Mouse (Mus musculus): ENCODE results near the gene Stk11. TPM values are rescaled to one million over a fixed set of nuclear protein-coding genes. Genes with fewer than 3 reads are reported as not detected.
A peak's percentile ranks its signal among the peaks of the same experiment; 100 is the strongest.

Gene Stk11
- polyA plus RNA-seq, 1 experiment from 2014 or later, result 27.7 TPM

DNA sequence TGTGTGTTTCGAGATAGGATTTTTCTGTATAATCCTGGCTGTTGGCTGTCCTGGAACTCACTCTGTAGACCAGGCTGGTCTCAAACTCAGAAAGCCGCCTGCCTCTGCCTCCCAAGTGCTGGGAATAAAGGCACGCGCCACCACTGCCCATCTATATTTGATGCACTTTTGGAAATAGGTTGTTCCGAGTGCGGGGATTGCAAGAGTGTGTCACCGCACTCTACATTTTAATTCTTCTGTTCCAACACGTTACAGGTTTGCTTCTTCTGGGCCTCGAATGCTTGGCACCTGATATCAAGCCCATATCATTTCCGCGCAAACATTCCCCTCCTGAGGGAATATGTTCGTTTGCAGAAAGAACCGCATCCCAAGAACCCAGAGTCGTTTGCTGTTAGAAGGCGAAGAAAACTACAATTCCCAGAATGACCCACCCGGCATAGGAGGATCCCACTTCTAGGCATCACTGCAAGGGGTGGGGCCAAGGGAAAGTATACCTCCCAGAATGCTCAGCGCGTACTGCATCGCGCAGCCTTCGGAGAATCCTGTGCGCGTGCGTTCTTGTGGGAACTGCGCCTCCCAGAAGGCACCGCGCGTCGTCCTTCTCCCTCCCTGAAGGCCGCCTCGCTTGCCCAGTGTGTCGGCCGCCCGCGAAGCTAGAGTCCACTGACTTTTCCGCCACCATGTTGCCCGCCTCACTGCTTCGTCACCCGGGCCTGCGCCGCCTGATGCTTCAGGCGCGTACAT, 26.4 kb downstream of the Stk11 start:
- peak overlapping the region; percentile 95 for H3K4me2 ChIP-seq (ENCODE audit: low read length)
- H3K27me3 ChIP-seq (replicated peaks; ENCODE audit: control insufficient read depth, insufficient read depth, low read length), result no peaks in the 10 kb centered on the region
- peaks cover 33% of the 10 kb centered on the region for H3K36me3 ChIP-seq (ENCODE audit: control insufficient read depth, insufficient read depth, low read length)
- 1% methylated on average over 43 of the region's 43 CpGs for WGBS
- peak; percentile 88 for ATAC-seq
- H3K9ac ChIP-seq (ENCODE audit: low read length), result peak overlapping the region; percentile 90
- H3K4me3 ChIP-seq (ENCODE audit: low read depth, low read length), result peak overlapping the region; percentile 81
- peak; percentile 100 for DNase-seq (ENCODE audit: low spot score)
- H3K9me3 ChIP-seq (replicated peaks; ENCODE audit: control insufficient read depth, low read length), result no peaks in the 10 kb centered on the region
- H3K4me1 ChIP-seq (ENCODE audit: control insufficient read depth, insufficient read depth, low read length), result peaks cover 15% of the 10 kb centered on the region
- H3K27ac ChIP-seq (ENCODE audit: low read depth, low read length), result peak overlapping the region; percentile 84

DNA sequence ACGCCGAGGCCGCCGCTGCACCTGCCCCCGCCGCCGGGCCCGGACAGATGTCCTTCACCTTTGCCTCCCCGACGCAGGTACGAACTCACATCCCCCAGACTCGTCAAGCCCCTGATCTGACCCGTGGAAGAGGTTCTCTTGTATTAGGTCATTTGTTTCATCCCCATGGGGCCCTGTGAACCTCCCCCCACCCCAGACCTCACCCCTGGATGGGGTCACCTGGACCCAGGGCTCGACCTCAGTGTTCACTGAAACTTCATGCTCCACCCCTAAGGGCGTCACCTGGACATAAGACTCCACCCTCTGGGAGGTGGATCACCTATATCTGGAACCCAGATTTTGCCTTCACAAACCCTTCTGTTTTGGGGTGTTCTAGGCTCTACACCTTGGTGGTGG, 26.9 kb downstream of the Stk11 start:
- no peak for ATAC-seq
- peak overlapping the region; percentile 90 for H3K9ac ChIP-seq (ENCODE audit: low read length)
- peaks cover 33% of the 10 kb centered on the region for H3K36me3 ChIP-seq (ENCODE audit: control insufficient read depth, insufficient read depth, low read length)
- DNase-seq (ENCODE audit: low spot score), result no peak
- H3K4me3 ChIP-seq (ENCODE audit: low read depth, low read length), result peak overlapping the region; percentile 81
- H3K27ac ChIP-seq (ENCODE audit: low read depth, low read length), result peak overlapping the region; percentile 84; the same call in 1 of the 2 replicates
- H3K4me1 ChIP-seq (ENCODE audit: control insufficient read depth, insufficient read depth, low read length), result peaks cover 13% of the 10 kb centered on the region
- H3K4me2 ChIP-seq (ENCODE audit: low read length), result peak overlapping the region; percentile 95
- no peaks in the 10 kb centered on the region for H3K27me3 ChIP-seq (replicated peaks; ENCODE audit: control insufficient read depth, insufficient read depth, low read length)
- 0% methylated on average over 15 of the region's 15 CpGs for WGBS
- H3K9me3 ChIP-seq (replicated peaks; ENCODE audit: control insufficient read depth, low read length), result no peaks in the 10 kb centered on the region

DNA sequence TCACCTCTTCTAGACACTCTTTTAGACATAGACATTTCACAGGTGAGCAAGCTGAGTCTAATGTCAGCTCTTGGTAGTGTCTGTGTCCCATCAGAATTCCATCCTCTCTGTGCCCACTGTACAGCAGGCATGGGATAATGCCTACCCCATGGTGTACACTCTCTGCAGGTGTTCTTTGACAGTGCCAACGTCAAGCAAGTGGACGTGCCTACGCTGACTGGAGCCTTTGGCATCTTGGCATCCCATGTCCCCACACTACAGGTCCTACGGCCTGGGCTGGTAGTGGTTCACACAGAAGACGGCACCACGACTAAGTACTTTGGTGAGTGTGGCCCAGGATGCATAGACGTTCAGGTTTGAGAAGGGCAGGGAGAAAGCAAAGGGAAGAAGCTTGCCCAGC, 28.1 kb downstream of the Stk11 start:
- Histone ChIP-seq H3K27ac (ENCODE audit: low read depth, low read length) (no peak overlapping the region), H3K9me3 (replicated peaks; ENCODE audit: control insufficient read depth, low read length) (no peaks in the 10 kb centered on the region), H3K4me3 (ENCODE audit: low read depth, low read length) (no peak overlapping the region), H3K9ac (ENCODE audit: low read length) (no peak overlapping the region), H3K4me2 (ENCODE audit: low read length) (no peak overlapping the region), H3K4me1 (ENCODE audit: control insufficient read depth, insufficient read depth, low read length) (peaks cover 8% of the 10 kb centered on the region), H3K27me3 (replicated peaks; ENCODE audit: control insufficient read depth, insufficient read depth, low read length) (no peaks in the 10 kb centered on the region), H3K36me3 (ENCODE audit: control insufficient read depth, insufficient read depth, low read length) (peaks cover 33% of the 10 kb centered on the region)
- no peak for ATAC-seq
- DNase-seq (ENCODE audit: low spot score), result no peak
- WGBS, result 94% methylated on average over 7 of the region's 7 CpGs

DNA sequence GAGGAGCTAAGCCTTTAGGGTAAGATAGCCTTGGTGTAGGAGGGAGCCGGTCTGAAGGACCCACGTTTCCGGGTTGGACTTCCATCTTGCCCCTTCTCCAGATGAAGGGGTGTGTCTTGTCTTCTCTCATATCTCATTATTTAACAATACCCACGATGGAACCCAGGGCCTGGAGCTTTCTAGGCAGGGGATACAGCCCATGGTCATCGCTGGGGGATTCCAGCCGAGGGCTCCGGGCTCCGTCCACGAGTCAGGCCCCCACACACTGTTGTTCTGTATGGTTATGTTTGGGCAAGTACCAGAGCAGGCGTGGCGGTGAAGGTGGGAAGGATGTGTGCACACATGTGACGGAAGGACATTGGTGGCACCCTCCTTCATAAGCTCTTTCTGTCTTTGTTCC, 28.6 kb downstream of the Stk11 start:
- 92% methylated on average over 12 of the region's 12 CpGs for WGBS
- H3K27ac ChIP-seq (ENCODE audit: low read depth, low read length), result no peak overlapping the region
- H3K36me3 ChIP-seq (ENCODE audit: control insufficient read depth, insufficient read depth, low read length), result peaks cover 33% of the 10 kb centered on the region
- peaks cover 8% of the 10 kb centered on the region for H3K4me1 ChIP-seq (ENCODE audit: control insufficient read depth, insufficient read depth, low read length)
- no peak overlapping the region for H3K9ac ChIP-seq (ENCODE audit: low read length)
- H3K9me3 ChIP-seq (replicated peaks; ENCODE audit: control insufficient read depth, low read length), result no peaks in the 10 kb centered on the region
- DNase-seq (ENCODE audit: low spot score), result no peak
- no peak for ATAC-seq
- no peak overlapping the region for H3K4me3 ChIP-seq (ENCODE audit: low read depth, low read length)
- no peak overlapping the region for H3K4me2 ChIP-seq (ENCODE audit: low read length)
- no peaks in the 10 kb centered on the region for H3K27me3 ChIP-seq (replicated peaks; ENCODE audit: control insufficient read depth, insufficient read depth, low read length)

DNA sequence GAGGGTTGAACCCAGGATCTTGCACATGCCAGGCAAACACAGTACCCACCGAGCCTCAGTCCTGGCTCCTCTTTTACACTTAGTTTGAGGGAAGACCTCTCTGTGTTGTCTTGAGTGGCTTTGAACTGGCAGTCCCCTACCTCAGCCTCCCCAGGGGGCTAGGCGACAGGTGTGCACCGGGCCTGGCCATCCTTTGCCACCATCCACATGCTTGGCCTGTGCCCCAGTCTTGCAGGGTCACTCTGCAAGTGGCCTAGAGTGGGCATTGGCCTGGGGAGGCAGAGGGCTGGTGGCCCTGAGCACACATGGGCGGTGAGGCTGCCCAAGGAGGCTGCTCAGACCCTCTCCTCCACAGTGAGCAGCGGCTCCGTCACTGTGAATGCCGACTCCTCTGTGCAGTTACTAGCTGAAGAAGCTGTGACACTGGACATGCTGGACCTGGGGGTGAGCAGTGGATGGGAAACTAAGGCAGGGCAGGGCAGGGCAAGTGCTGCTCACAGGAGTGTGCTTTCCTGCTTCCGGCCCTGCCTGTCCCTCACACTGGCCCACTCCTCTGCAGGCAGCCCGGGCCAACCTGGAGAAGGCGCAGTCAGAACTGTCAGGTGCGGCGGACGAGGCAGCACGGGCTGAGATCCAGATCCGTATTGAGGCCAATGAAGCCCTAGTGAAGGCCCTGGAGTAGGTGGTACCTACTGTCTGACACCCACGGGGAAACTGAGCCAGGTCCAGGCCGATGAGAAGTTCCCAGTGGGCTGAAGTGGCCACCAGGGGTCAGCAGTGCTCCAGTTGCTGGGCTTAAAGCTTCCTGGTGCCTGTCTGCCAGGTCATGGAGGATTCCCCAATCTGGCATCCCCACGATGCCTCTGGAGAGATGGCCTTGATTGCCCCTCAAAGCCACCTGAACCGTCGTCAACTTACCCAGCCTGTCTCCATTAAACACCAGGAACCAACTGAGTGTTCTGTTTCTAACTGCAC, 29.5 kb downstream of the Stk11 start:
- no peak overlapping the region for H3K4me3 ChIP-seq (ENCODE audit: low read depth, low read length)

DNA sequence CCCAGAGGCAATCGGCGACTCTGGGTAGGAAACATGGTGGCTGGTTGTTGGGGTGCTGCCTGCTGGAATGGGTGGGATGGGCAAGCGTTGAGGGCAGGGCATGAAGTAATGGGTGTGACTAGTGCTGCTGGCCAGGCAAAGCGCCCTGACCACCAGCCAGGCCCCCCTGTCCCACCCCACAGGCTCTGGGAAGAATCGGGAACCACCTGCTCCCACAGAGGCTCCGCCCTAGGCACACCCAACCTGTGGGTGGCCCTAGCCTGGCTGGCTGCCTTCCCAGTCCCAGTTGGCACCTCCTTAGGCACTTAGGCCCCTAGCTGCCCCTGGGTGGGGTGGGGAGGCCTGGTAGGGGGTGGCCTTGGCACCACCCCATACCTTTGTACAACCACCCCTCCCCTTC, 30.3 kb downstream of the Stk11 start:
- Histone ChIP-seq H3K27ac (ENCODE audit: low read depth, low read length) (no peak overlapping the region), H3K4me3 (ENCODE audit: low read depth, low read length) (no peak overlapping the region), H3K9ac (ENCODE audit: low read length) (0 out of 2 replicates have a peak overlapping the region, but pooled peaks have one; percentile 1), H3K36me3 (ENCODE audit: control insufficient read depth, insufficient read depth, low read length) (peaks cover 37% of the 10 kb centered on the region), H3K4me2 (ENCODE audit: low read length) (no peak overlapping the region), H3K27me3 (replicated peaks; ENCODE audit: control insufficient read depth, insufficient read depth, low read length) (no peaks in the 10 kb centered on the region), H3K9me3 (replicated peaks; ENCODE audit: control insufficient read depth, low read length) (no peaks in the 10 kb centered on the region), H3K4me1 (ENCODE audit: control insufficient read depth, insufficient read depth, low read length) (peaks cover 8% of the 10 kb centered on the region)
- ATAC-seq (no peak), DNase-seq (ENCODE audit: low spot score) (no peak)
- 82% methylated on average over 5 of the region's 6 CpGs for WGBS

More for the DNA sequence above, 29.5 kb downstream of the Stk11 start:
- 74% methylated on average over 20 of the region's 20 CpGs for WGBS
- Histone ChIP-seq H3K4me1 (ENCODE audit: control insufficient read depth, insufficient read depth, low read length) (peaks cover 8% of the 10 kb centered on the region), H3K9me3 (replicated peaks; ENCODE audit: control insufficient read depth, low read length) (no peaks in the 10 kb centered on the region), H3K27me3 (replicated peaks; ENCODE audit: control insufficient read depth, insufficient read depth, low read length) (no peaks in the 10 kb centered on the region), H3K4me2 (ENCODE audit: low read length) (no peak overlapping the region), H3K27ac (ENCODE audit: low read depth, low read length) (no peak overlapping the region), H3K9ac (ENCODE audit: low read length) (no peak overlapping the region), H3K36me3 (ENCODE audit: control insufficient read depth, insufficient read depth, low read length) (peaks cover 37% of the 10 kb centered on the region)
- ATAC-seq (no peak), DNase-seq (ENCODE audit: low spot score) (peak; percentile 74)

DNA sequence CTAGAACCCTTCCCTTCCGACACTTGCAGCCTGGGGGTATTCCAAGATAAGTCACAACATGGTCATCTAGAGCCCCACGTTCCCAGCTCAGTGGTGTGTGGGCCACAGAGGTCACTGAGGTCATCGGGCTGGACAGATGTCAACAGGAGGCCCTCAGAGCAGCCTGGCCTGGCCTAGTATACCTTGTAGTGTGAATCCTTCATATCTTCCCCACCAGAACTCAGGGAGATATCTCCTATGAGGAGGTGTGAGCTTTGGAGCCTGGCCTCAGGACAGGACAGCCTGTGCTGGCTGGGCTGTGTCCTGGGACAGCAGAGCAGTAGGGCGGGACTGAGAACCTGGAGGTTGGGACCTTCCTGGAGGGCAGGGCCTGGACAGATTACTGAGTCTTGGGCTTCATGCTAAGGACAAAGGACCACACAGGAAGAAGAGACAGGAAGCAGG, 31.0 kb downstream of the Stk11 start:
- no peak overlapping the region for H3K27ac ChIP-seq (ENCODE audit: low read depth, low read length)
- H3K9ac ChIP-seq (ENCODE audit: low read length), result no peak overlapping the region
- no peak overlapping the region for H3K4me2 ChIP-seq (ENCODE audit: low read length)
- DNase-seq (ENCODE audit: low spot score) (no peak), ATAC-seq (no peak)
- H3K4me1 ChIP-seq (ENCODE audit: control insufficient read depth, insufficient read depth, low read length), result peaks cover 6% of the 10 kb centered on the region
- no peak overlapping the region for H3K4me3 ChIP-seq (ENCODE audit: low read depth, low read length)
- no peaks in the 10 kb centered on the region for H3K27me3 ChIP-seq (replicated peaks; ENCODE audit: control insufficient read depth, insufficient read depth, low read length)
- WGBS, result 87% methylated on average over 4 of the region's 4 CpGs
- no peaks in the 10 kb centered on the region for H3K9me3 ChIP-seq (replicated peaks; ENCODE audit: control insufficient read depth, low read length)
- peaks cover 44% of the 10 kb centered on the region for H3K36me3 ChIP-seq (ENCODE audit: control insufficient read depth, insufficient read depth, low read length)

DNA sequence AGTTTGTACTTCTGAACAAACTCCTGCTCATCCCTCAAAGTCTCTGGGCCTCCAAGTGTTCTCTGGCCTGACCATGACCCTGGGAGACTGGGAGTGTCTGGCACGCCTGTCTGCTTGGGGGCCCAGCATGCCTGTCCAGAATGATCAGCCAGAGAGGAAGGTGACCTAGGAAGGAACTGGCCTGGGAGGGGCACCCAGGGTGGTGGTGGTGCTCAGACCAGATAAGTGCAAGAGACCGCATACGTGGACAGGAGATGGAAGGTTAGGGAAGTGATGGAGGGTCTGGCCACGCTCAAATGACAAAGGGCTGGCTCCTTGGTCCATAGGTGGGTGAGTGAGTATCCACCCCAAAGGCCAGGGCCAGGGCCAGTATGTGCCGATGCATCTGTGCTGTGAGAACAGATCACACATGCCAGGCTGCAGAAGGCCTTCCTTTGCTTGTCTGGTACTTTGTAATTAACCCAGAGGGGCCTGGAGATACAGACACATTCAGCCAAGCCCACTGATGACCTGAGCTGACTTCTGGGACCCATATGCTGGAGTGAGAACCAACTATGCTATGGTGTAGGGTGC, 31.6 kb downstream of the Stk11 start:
- Histone ChIP-seq H3K4me2 (ENCODE audit: low read length) (peak overlapping the region; percentile 64; the same call in 1 of the 2 replicates), H3K4me1 (ENCODE audit: control insufficient read depth, insufficient read depth, low read length) (peaks cover 6% of the 10 kb centered on the region; the same call in 1 of the 2 replicates), H3K36me3 (ENCODE audit: control insufficient read depth, insufficient read depth, low read length) (peaks cover 51% of the 10 kb centered on the region), H3K27ac (ENCODE audit: low read depth, low read length) (peak overlapping the region; percentile 100), H3K27me3 (replicated peaks; ENCODE audit: control insufficient read depth, insufficient read depth, low read length) (no peaks in the 10 kb centered on the region), H3K9me3 (replicated peaks; ENCODE audit: control insufficient read depth, low read length) (no peaks in the 10 kb centered on the region), H3K4me3 (ENCODE audit: low read depth, low read length) (peak overlapping the region; percentile 100; the same call in 1 of the 2 replicates), H3K9ac (ENCODE audit: low read length) (peak overlapping the region; percentile 99; the same call in 1 of the 2 replicates)
- no peak for DNase-seq (ENCODE audit: low spot score)
- ATAC-seq, result no peak
- whole genome bisulfite sequencing, result 78% methylated on average over 5 of the region's 5 CpGs

Measured in forebrain, embryonic 14.5 days (tissue).